12 mouse cellular contexts compared by ENCODE assay signal in the genomic region with DNA sequence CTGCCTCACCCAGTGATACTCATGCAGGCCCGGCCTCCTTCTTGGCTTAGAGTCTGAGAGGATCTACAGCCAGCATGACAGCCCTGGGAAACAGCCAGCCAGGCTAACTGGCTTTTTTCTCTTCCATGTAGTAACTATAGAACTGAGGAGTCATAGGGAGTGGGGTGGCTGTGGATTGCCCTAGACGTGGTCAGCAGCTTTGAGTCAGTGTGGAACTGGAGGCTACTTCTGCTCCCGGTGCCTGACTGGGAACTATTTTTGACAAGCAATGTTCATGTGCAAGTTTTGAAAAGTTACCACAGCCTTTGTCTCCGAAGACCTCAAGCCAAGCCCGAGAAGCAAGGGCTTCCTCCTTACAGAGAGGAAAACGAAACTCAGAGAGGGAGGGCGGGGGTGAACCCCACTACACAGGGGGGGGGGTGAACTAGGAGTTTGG. TPM values are rescaled to one million over a fixed set of nuclear protein-coding genes. Genes with fewer than 3 reads are reported as not detected.
DNase-seq lines count a peak whose midpoint lies in the region.
"Had no signal": no experiment of that assay in that cellular context is flagged by ENCODE, and none has a peak within 500 bp of the region (broad histone marks: within the 10 kb centered on the region; RNA-seq: fewer than 3 reads in every experiment).

No protein-coding gene starts in this region.

- H3K36me3 ChIP-seq in megakaryocyte, embryonic 14.5 days (replicated peaks; ENCODE audit: low read length) = no peaks in the 10 kb centered on the region
- no peaks in the 10 kb centered on the region for H3K36me3 ChIP-seq in hindbrain, embryonic 10.5 days
- H3K36me3 ChIP-seq: forebrain, embryonic 12.5 days; neural tube, embryonic 12.5 days had no signal

- H3K9me3 ChIP-seq in megakaryocyte, embryonic 14.5 days = no peaks in the 10 kb centered on the region
- no peaks in the 10 kb centered on the region for H3K9me3 ChIP-seq in hindbrain, embryonic 10.5 days
- H3K9me3 ChIP-seq: forebrain, embryonic 12.5 days; neural tube, embryonic 12.5 days had no signal

- H3K4me1 ChIP-seq in megakaryocyte, embryonic 14.5 days = peaks cover 27% of the 10 kb centered on the region
- H3K4me1 ChIP-seq in hindbrain, embryonic 10.5 days (replicated peaks) = no peaks in the 10 kb centered on the region
- H3K4me1 ChIP-seq: forebrain, embryonic 12.5 days; neural tube, embryonic 12.5 days had no signal

- no peak overlapping the region for H3K27ac ChIP-seq in hindbrain, embryonic 10.5 days
- H3K27ac ChIP-seq: forebrain, embryonic 12.5 days; liver, embryonic 14.5 days; neural tube, embryonic 12.5 days had no signal

- peak overlapping the region; percentile 62 for H3K4me3 ChIP-seq in megakaryocyte, embryonic 14.5 days (replicated peaks)
- no peak overlapping the region for H3K4me3 ChIP-seq in hindbrain, embryonic 10.5 days
- H3K4me3 ChIP-seq: forebrain, embryonic 12.5 days; neural tube, embryonic 12.5 days had no signal

- peaks cover 39% of the 10 kb centered on the region for H3K27me3 ChIP-seq in megakaryocyte, embryonic 14.5 days (replicated peaks)
- H3K27me3 ChIP-seq in hindbrain, embryonic 10.5 days (ENCODE audit: insufficient read depth, poor library complexity, severe bottlenecking) = 0 out of 2 replicates have a peak, but pooled peaks cover 3% of the 10 kb centered on the region
- H3K27me3 ChIP-seq: neural tube, embryonic 12.5 days had no signal

- peak; percentile 14 for DNase-seq in kidney, postnatal 10 days
- DNase-seq in kidney, adult 11 months = no peak
- DNase-seq in 416B (ENCODE audit: low read depth) (peak; percentile 47), NIH3T3 (ENCODE audit: low read depth) (peak; percentile 84)
- DNase-seq in neural tube, embryonic 10.5 days (ENCODE audit: extremely low spot score, low spot score) = no peak
- no peak for DNase-seq in hindbrain, embryonic 10.5 days (ENCODE audit: low spot score)
- DNase-seq in adrenal gland, postnatal 14 days = no peak
- DNase-seq: cerebellum, adult 18-20 months had no signal

- WGBS in hindbrain, embryonic 10.5 days = 88% methylated on average over 7 of the region's 7 CpGs

RNA-seq across cellular contexts. Expression of a gene that starts 8.8 kb away (rescaled TPM):
- 1.9 and 8.1 TPM in 2 replicates for polyA plus RNA-seq in megakaryocyte, embryonic 14.5 days (2012; ENCODE audit: insufficient read depth, low replicate concordance)
- polyA plus RNA-seq in hindbrain, embryonic 10.5 days (2016; fragmentation: Nextera tagmentation; extraction: Ambion mirVana) = 1.4 and 2.7 TPM in 2 replicates
- total RNA-seq in adrenal gland, postnatal 14 days (2021) = 2.0 and 2.9 TPM in 2 replicates

RNA-seq across cellular contexts. Expression of a gene that starts 44.0 kb away (rescaled TPM):
- 23.8 and 32.4 TPM in 2 replicates for polyA plus RNA-seq in megakaryocyte, embryonic 14.5 days (2012; ENCODE audit: insufficient read depth, low replicate concordance)
- 74.5 and 80.5 TPM in 2 replicates for polyA plus RNA-seq in hindbrain, embryonic 10.5 days (2016; fragmentation: Nextera tagmentation; extraction: Ambion mirVana)
- 96.0 and 104 TPM in 2 replicates for total RNA-seq in adrenal gland, postnatal 14 days (2021)

RNA-seq across cellular contexts. Expression of a gene that starts 51.3 kb away (rescaled TPM):
- not detected in 2 replicates for polyA plus RNA-seq in megakaryocyte, embryonic 14.5 days (2012; ENCODE audit: insufficient read depth, low replicate concordance)
- 1.3 and 1.8 TPM in 2 replicates for polyA plus RNA-seq in hindbrain, embryonic 10.5 days (2016; fragmentation: Nextera tagmentation; extraction: Ambion mirVana)
- 15.3 and 21.3 TPM in 2 replicates for total RNA-seq in adrenal gland, postnatal 14 days (2021)

Comparison
In these comparisons a context has a peak if more than half of its experiments do, and no peak if none do; other contexts are left out.
1. DNase-seq: peak in kidney, postnatal 10 days (single experiment), 416B (single experiment) and NIH3T3 (single experiment); none in kidney, adult 11 months (single experiment), neural tube, embryonic 10.5 days (single experiment), hindbrain, embryonic 10.5 days (single experiment) and adrenal gland, postnatal 14 days (single experiment).